Mouse (Mus musculus) erythroblast, embryonic 14.5 days (primary cell): ENCODE results near the gene Ccdc83.

Source experiments
- GATA1 ChIP-seq: IDR thresholded peaks from 2 replicates; pipeline ENCODE4 v1.6.1; 2012; ENCODE audit warnings: low read length, inconsistent platforms, mixed read lengths
- TAL1 ChIP-seq: IDR thresholded peaks from 3 replicates; pipeline ENCODE4 v1.6.1; 2012; ENCODE audit warnings: low read length, inconsistent platforms, mixed read lengths

DNA sequence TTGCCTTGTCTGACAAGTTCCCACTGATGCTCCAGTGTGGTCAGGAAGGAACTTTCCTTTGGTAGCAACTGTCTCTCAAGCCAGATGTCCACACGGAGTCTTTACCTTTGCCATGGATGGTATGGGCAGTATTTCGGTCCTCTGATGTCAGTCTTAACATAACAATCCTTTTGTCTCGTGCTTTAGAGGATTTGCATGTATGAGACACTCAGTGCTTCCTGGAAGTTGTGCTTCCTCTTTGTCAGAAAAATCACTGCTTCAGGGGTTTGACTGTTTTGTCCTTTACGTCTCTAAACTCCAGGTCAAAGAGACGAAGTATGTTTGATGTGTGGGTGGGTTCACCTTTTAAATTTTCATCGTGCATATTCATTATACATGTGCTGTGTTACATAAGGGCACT, 26.3 kb upstream of the Ccdc83 start:
- TF ChIP-seq TAL1 (no peak), GATA1 (no peak)
